Mouse (Mus musculus) cerebellum, adult 2 months (tissue): ENCODE measurements at regions not wholly inside any gene's neighbourhood (a gene's known extent, or its start where the extent isn't known, plus 50 kb on each side); places are given as distances from the start of the nearest gene placed in this dataset.

Experiments used
- DNase-seq, 2 experiments: peaks; one replicate each; pipeline ENCODE4 v3.0.0; 2021
- H3K27ac ChIP-seq: fragments of 200-500 bp; 2 replicates; pipeline ENCODE4 v1.5.1; 2012; ENCODE audit warnings: low read length, control low read depth, inconsistent platforms; ENCODE audit not compliant: insufficient read depth
- H3K27me3 ChIP-seq: fragments of 200-500 bp; 2 replicates; pipeline ENCODE4 v1.6.1; 2012; ENCODE audit warnings: inconsistent platforms, mild to moderate bottlenecking, low read length, moderate library complexity; ENCODE audit not compliant: control insufficient read depth, insufficient read depth
- H3K4me1 ChIP-seq: fragments of 200-500 bp; 2 replicates; pipeline ENCODE4 v1.6.1; 2011; ENCODE audit warnings: low read length; ENCODE audit not compliant: control insufficient read depth, insufficient read depth
- H3K4me3 ChIP-seq: fragments of 200-500 bp; replicated peaks from 2 replicates; pipeline ENCODE3; 2011; ENCODE audit warnings: mild to moderate bottlenecking, low read depth, low read length, control low read depth; ENCODE audit not compliant: insufficient read depth
- CTCF ChIP-seq: fragments of 200-500 bp; IDR thresholded peaks from 2 replicates; pipeline ENCODE4 v1.5.1; 2011; ENCODE audit warnings: low read depth, mild to moderate bottlenecking, control low read depth, low read length, moderate library complexity, borderline replicate concordance; ENCODE audit not compliant: insufficient read depth
- POLR2A ChIP-seq: fragments of 200-500 bp; IDR thresholded peaks from 2 replicates; pipeline ENCODE4 v1.6.1; 2011; ENCODE audit warnings: low read length, control low read depth, borderline replicate concordance; ENCODE audit not compliant: insufficient read depth
- WGBS: fragments of 180-500 bp; shearing (Covaris S2); methylation state at CpG from one replicate; pipeline ENCODE4 v1.1.7; 2018; 5-methylcytosine and 5-hydroxymethylcytosine counted together

DNA sequence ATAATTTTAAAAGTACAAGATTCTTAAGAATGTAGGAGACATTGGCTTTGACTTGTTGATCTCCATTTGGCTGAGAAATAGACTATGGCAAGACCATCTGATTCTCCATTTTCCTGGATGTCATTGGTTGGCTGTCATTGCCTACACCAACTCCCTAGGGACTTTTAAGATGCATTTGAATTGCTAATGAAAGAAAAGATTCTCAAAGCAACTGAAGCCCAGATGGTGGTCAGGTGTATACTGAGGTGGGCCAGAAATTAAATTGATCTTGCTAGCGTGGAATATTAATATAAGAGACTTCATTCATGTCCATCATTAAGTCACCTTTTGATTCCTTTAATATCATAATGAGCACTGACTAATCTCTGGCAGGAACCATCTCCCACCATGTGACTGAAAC lies 686.1 kb upstream of the Ptchd4 start:
- WGBS = 83% methylated on average over 1 of the region's 1 CpGs
- no peaks in the 10 kb centered on the region; the same call in none of the 2 replicates for H3K4me1 ChIP-seq

DNA sequence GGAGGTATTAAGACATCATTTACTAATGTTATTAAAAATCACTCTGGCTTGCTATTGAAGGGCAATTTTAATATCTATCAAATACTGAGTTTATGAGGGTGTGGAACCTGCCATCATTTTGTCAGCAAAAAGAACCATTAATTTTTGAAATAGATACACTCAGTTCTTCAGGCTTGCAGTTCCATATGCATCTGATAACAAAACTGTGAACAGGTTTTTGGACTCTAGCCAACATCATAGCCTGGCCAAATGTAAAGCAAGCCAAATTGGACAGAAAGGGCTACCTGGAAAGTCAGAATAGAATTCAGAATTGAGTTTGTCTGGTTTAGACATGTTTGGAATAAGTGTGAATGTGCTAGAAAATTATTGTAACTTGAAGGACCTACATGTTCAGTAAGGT lies 688.2 kb upstream of the Ptchd4 start:
- H3K4me1 ChIP-seq = no peaks in the 10 kb centered on the region; the same call in none of the 2 replicates
- H3K27ac ChIP-seq = no peak overlapping the region
- TF ChIP-seq POLR2A (no peak), CTCF (no peak)
- H3K4me3 ChIP-seq = no peak overlapping the region
- peak; percentile 60 to 87 for DNase-seq
- no peaks in the 10 kb centered on the region for H3K27me3 ChIP-seq

More for the DNA sequence above, 686.1 kb upstream of the Ptchd4 start:
- DNase-seq = no peak
- TF ChIP-seq POLR2A = no peak
- no peak for TF ChIP-seq CTCF
- Histone ChIP-seq H3K27ac (no peak overlapping the region), H3K27me3 (no peaks in the 10 kb centered on the region), H3K4me3 (no peak overlapping the region)

DNA sequence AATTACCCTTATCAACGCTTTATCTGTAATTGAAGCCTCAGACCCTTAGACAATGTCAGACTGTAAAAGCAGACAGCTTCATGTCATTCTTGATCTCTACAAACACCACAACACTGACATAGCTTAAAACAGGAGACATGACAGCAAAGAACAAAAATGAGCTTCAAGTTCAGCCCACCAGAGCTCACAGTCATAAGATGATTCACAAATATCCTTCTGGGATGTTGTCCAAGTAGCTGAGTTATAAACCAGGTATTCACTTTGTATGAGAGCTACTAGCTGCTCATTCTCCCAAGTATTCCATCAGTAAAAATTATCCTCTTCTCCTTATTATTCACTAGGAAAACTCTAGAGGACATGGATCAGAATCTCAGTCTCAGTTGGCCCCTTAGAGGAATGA lies 659.6 kb upstream of the Cenpq start:
- no peak for DNase-seq
- H3K27me3 ChIP-seq = no peaks in the 10 kb centered on the region
- TF ChIP-seq CTCF (no peak), POLR2A (no peak)
- H3K27ac ChIP-seq = no peak overlapping the region
- H3K4me1 ChIP-seq = no peaks in the 10 kb centered on the region
- 92% methylated on average over 1 of the region's 1 CpGs for WGBS
- no peak overlapping the region for H3K4me3 ChIP-seq
